Mouse (Mus musculus): ENCODE data around the gene Snu13.

- TF ChIP-seq CTCF (IDR thresholded peaks at IDR 0.05; ENCODE audit: low read depth) (no peak), EP300 (optimal IDR thresholded peaks at IDR 0.05) (no peak)
Measured at GRCm38 (mm10) chr15:82085606-82086005, 38.2 kb upstream of the Snu13 start.

Data from stomach, postnatal 0 days (tissue).